Mouse (Mus musculus): ENCODE measurements around the gene Sec1.

GRCm38 (mm10) chr7:45711316-45712021 lies 17.3 kb upstream of the Sec1 start:
- no peak for TF ChIP-seq CTCF (IDR thresholded peaks at IDR 0.05; ENCODE audit: control insufficient read depth, insufficient read depth, insufficient read length)
- no peak for TF ChIP-seq FOSL1 (IDR thresholded peaks at IDR 0.05; ENCODE audit: insufficient read depth, low read length, poor library complexity, severe bottlenecking)

Data from C2C12 (cell line).